Mouse (Mus musculus) forebrain, embryonic 11.5 days (tissue): ENCODE data around the gene Atg101. TPM values are rescaled to one million over a fixed set of nuclear protein-coding genes. Genes with fewer than 3 reads are reported as not detected.
A peak's percentile ranks its signal among the peaks of the same experiment; 100 is the strongest.

ENCODE experiments used
- ATAC-seq: fragments of 200-750 bp; cut with Nextera tagmentation; replicated peaks from 2 replicates; pipeline ENCODE4 v1.8.0; 2017; ENCODE audit warnings: moderate TSS enrichment; ENCODE audit not compliant: low FRiP score
- DNase-seq: peaks from one replicate; pipeline ENCODE4 v3.0.0-alpha.2; 2017; ENCODE audit warnings: low spot score
- H3K27ac ChIP-seq: fragments of 300-500 bp; sonication (generic); 2 replicates; pipeline ENCODE4 v1.5.1; 2014; ENCODE audit warnings: low read depth, low read length
- H3K27me3 ChIP-seq: fragments of 300-500 bp; sonication (generic); 2 replicates; pipeline ENCODE4 v1.6.1; 2014; ENCODE audit warnings: mild to moderate bottlenecking, low read length, mixed read lengths; ENCODE audit not compliant: control insufficient read depth, insufficient read depth
- H3K36me3 ChIP-seq: fragments of 300-500 bp; sonication (generic); 2 replicates; pipeline ENCODE4 v1.6.1; 2014; ENCODE audit warnings: mild to moderate bottlenecking, low read length, moderate library complexity, mixed read lengths; ENCODE audit not compliant: control insufficient read depth, insufficient read depth
- H3K4me1 ChIP-seq: fragments of 300-500 bp; sonication (generic); replicated peaks from 2 replicates; pipeline ENCODE4 v1.6.1; 2014; ENCODE audit warnings: low read length, mixed read lengths; ENCODE audit not compliant: control insufficient read depth, insufficient read depth
- H3K4me2 ChIP-seq: fragments of 300-500 bp; sonication (generic); 2 replicates; pipeline ENCODE4 v1.6.1; 2014; ENCODE audit warnings: low read depth, mild to moderate bottlenecking, low read length, moderate library complexity, mixed read lengths; ENCODE audit not compliant: severe bottlenecking
- H3K4me3 ChIP-seq: fragments of 300-500 bp; sonication (generic); 2 replicates; pipeline ENCODE4 v1.5.1; 2014; ENCODE audit warnings: low read depth, low read length
- H3K9ac ChIP-seq: fragments of 300-500 bp; sonication (generic); 2 replicates; pipeline ENCODE4 v1.6.1; 2014; ENCODE audit warnings: low read length
- H3K9me3 ChIP-seq: fragments of 300-500 bp; sonication (generic); 2 replicates; pipeline ENCODE4 v1.6.1; 2016; ENCODE audit warnings: low read length, mixed read lengths; ENCODE audit not compliant: control insufficient read depth
- WGBS: fragments of 180-500 bp; shearing (Covaris S2); extraction: QIAGEN DNeasy Blood & Tissue Kit; methylation state at CpG from one replicate; pipeline ENCODE4 v1.1.7; 2014; 5-methylcytosine and 5-hydroxymethylcytosine counted together
- polyA plus RNA-seq: library from polyadenylated mRNA; unstranded; fragments of >200 nt; fragmentation: Nextera tagmentation; extraction: Ambion mirVana; gene quantifications from 2 replicates; pipeline ENCODE4 v1.2.1, GENCODE M21; 2014

Gene Atg101
- polyA plus RNA-seq, 1 experiment from 2014 or later: 62.1 TPM

DNA sequence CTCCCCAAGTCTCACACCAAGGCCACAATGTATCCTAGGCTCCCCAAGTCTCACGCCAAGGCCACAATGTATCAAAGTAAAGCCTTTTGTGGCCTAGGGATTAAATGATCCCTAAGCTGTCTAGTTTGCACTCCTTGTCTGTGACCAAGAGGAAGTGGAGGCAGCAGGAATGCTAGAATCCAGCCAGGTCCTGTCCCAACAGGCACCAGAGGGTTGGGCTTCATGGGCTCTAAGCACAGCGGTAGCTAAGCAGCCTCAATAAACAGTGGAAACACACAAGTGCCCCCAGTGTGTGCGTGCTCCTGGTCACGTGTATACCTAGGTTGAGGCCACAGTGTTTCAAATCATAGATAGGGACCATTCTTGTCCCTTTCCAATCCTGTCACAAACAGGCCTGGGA is 54.3 kb downstream of the Atg101 start:
- Histone ChIP-seq H3K4me1 (no peaks in the 10 kb centered on the region), H3K4me3 (no peak overlapping the region), H3K27me3 (no peaks in the 10 kb centered on the region), H3K9me3 (no peaks in the 10 kb centered on the region), H3K9ac (no peak overlapping the region), H3K36me3 (no peaks in the 10 kb centered on the region), H3K4me2 (no peak overlapping the region), H3K27ac (no peak overlapping the region)
- DNase-seq (no peak), ATAC-seq (no peak)
- 76% methylated on average over 4 of the region's 4 CpGs for WGBS

DNA sequence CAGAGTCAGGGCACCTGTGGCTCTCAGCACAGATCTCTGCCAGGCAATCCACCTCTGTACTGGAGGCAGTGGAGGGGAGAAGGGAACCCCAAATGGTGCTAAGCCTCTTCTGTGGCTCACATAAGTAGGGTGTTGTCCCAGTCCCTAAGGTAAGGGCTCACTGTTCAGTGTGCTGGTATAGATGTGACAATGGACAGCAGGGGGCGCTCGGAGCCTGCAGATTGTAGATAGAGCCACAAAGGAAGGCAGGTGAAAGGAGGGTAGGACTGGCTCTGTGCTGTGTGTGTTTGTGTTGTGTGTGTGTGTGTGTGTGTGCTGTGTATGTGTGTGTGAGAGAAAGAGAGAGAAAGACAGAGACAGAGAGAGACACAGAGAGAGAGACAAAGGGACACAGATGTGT is 55.5 kb downstream of the Atg101 start:
- no peak overlapping the region for H3K4me2 ChIP-seq
- H3K27me3 ChIP-seq: no peaks in the 10 kb centered on the region
- H3K9ac ChIP-seq: no peak overlapping the region
- H3K27ac ChIP-seq: no peak overlapping the region
- ATAC-seq (peak; percentile 83; the same call in 1 of the 2 replicates), DNase-seq (peak; percentile 93)
- H3K36me3 ChIP-seq: no peaks in the 10 kb centered on the region
- H3K4me1 ChIP-seq: no peaks in the 10 kb centered on the region
- H3K9me3 ChIP-seq: no peaks in the 10 kb centered on the region
- 0% methylated on average over 2 of the region's 2 CpGs for WGBS
- no peak overlapping the region for H3K4me3 ChIP-seq

Other genes with a start within 250 kb of the Atg101 start
- not detected in 2 replicates for gene Gm47841, start 236.9 kb upstream of the Atg101 start, polyA plus RNA-seq
- 0.52 and 0.76 TPM in 2 replicates for gene Fignl2, start 205.7 kb upstream of the Atg101 start, polyA plus RNA-seq
- gene Ankrd33, start 168.5 kb upstream of the Atg101 start, polyA plus RNA-seq: not detected in 2 replicates
- 7.2 and 7.7 TPM in 2 replicates for gene Acvrl1, start 155.8 kb upstream of the Atg101 start, polyA plus RNA-seq
- 15.0 and 16.0 TPM in 2 replicates for gene Acvr1b, start 110.2 kb upstream of the Atg101 start, polyA plus RNA-seq
- gene Grasp, start 60.1 kb upstream of the Atg101 start, polyA plus RNA-seq: 4.6 and 5.6 TPM in 2 replicates
- gene Nr4a1, start 30.0 kb upstream of the Atg101 start, polyA plus RNA-seq: 2.6 and 2.7 TPM in 2 replicates
- 0.21 and 0.71 TPM in 2 replicates for gene 6030408B16Rik, start 8.9 kb downstream of the Atg101 start, polyA plus RNA-seq
- not detected in 2 replicates for gene Krt80, start 85.9 kb downstream of the Atg101 start, polyA plus RNA-seq
- gene Krt7, start 126.8 kb downstream of the Atg101 start, polyA plus RNA-seq: 6.8 and 9.3 TPM in 2 replicates
- 0.12 TPM in 1 of 2 replicates, not detected in the other for gene Krt87, start 154.5 kb downstream of the Atg101 start, polyA plus RNA-seq
- gene Krt88, start 163.5 kb downstream of the Atg101 start, polyA plus RNA-seq: not detected in 2 replicates
- gene Krt81, start 179.5 kb downstream of the Atg101 start, polyA plus RNA-seq: not detected in 2 replicates
- not detected in 2 replicates for gene Krt86, start 189.2 kb downstream of the Atg101 start, polyA plus RNA-seq
- 0.27 TPM in 1 of 2 replicates, not detected in the other for gene Krt83, start 207.2 kb downstream of the Atg101 start, polyA plus RNA-seq
- gene Gm49425, start 233.0 kb downstream of the Atg101 start, polyA plus RNA-seq: not detected in 2 replicates
- not detected in 2 replicates for gene Krt84, start 248.5 kb downstream of the Atg101 start, polyA plus RNA-seq